Mouse (Mus musculus) megakaryocyte-erythroid progenitor cell, adult 5-6 weeks (primary cell): ENCODE measurements around the gene Palm2. TPM values are rescaled to one million over a fixed set of nuclear protein-coding genes. Genes with fewer than 3 reads are reported as not detected.

ENCODE experiments used
- ATAC-seq: replicated peaks from 2 replicates; pipeline ENCODE4 v1.8.0; 2016; ENCODE audit warnings: mild to moderate bottlenecking, inconsistent platforms; ENCODE audit not compliant: severe bottlenecking, poor library complexity, low FRiP score, low TSS enrichment
- total RNA-seq, 2 experiments: library from RNA; stranded (forward) in 1 of 2; stranded (reverse) in 1 of 2; fragments of 200-1000, 215-1000 nt in 1 of 2; fragments of >200 nt in 1 of 2; fragmentation: Nextera tagmentation in 1 of 2; gene quantifications; 2 replicates each; pipeline ENCODE4 v1.2.3; 2014 to 2017

The Palm2 gene
- total RNA-seq, 2 experiments from 2014 or later: not detected

GRCm38 (mm10) chr4:57601903-57602617, 168.0 kb downstream of the Palm2 start:
- ATAC-seq: no peak

- no peak for ATAC-seq
Measured at GRCm38 (mm10) chr4:57606258-57606657, 172.2 kb downstream of the Palm2 start.

- ATAC-seq: peak; percentile 59; the same call in 1 of the 2 replicates
Measured at GRCm38 (mm10) chr4:57607247-57607942, 173.3 kb downstream of the Palm2 start.

- ATAC-seq: no peak
Measured at GRCm38 (mm10) chr4:57611303-57612077, 177.4 kb downstream of the Palm2 start.

DNA sequence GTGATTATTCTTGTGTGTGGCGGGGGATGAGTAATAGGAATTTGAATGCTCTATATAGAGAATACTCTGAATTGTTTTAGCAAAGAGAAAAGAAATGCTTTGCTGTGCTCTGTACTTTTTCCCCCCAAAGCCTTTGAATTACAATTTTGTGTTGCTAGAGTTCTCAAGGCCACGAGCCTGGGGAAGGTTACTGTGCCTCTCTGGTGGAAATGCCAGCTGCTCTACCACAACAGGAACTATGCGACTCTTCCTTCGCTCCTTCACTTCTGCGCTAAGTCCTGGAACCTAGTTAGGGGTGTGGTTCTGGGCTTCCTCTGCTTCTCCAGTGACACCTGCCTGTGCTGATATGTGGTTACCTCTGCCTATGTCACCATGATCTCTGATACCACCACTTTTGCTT, 178.7 kb downstream of the Palm2 start:
- ATAC-seq: no peak

GRCm38 (mm10) chr4:57614686-57615085, 180.6 kb downstream of the Palm2 start:
- no peak for ATAC-seq

DNA sequence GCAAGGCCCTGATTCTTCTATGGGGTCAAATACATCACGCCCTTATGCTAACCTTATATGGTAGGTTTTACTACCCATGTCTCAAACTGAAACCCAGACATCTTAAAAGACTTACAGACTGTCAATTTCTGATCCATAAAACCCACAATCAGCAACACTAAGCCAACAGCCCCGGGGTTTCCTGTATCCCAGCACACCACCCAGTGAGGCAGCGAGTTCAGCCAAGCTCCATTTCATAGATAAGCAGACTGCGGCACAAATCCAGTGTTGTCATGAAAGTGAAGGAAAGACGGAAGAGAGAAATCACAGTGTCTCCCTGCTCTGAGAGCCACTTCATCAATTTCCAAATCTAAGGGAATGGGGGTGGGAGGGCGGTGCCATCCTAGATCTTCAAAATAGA, 184.7 kb downstream of the Palm2 start:
- no peak for ATAC-seq

- no peak for ATAC-seq
Measured at GRCm38 (mm10) chr4:57622816-57623215, 188.8 kb downstream of the Palm2 start.

DNA sequence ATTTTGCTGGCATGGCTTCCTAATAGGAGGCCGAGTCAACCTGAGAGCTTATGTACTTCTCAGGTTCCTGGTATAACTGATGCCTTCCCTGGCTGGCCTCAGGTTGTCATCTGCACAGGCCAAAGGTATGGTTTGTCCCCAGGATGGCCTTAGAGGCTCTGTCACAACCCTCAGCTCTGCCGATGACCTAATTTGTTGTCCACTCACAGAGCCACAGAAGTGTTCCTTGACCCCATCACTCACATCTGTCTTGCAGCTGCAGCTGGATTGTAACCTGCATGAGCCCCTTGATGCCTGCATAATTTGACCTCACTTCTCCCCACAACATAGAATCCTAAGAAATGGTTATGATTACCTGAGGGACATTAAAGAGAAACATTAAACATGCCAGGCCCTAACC, 190.8 kb downstream of the Palm2 start:
- no peak for ATAC-seq

GRCm38 (mm10) chr4:57625306-57625705, 191.3 kb downstream of the Palm2 start:
- ATAC-seq: no peak

GRCm38 (mm10) chr4:57625756-57626155, 191.7 kb downstream of the Palm2 start:
- ATAC-seq: no peak

DNA sequence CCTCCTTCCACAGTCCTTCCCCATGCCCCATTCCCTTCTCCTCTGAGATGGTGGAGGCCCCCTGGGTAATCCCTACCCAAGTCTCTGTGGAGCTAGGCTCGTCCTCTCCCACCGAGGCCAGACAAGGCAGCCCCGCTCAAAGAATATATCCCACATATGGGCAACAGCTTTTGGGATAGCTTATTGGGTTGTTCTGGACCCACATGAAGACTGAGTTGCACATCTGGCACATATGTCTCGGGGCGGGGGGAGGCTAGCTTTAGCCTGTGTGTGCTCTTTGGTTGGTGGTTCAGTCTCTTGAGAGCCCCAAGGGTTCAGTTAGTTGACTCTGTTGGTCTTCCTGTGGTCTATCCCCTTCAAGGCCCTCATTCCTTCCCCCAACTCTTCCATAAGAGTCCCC, 192.9 kb downstream of the Palm2 start:
- ATAC-seq: no peak

- no peak for ATAC-seq
Measured at GRCm38 (mm10) chr4:57632386-57632785, 198.3 kb downstream of the Palm2 start.

DNA sequence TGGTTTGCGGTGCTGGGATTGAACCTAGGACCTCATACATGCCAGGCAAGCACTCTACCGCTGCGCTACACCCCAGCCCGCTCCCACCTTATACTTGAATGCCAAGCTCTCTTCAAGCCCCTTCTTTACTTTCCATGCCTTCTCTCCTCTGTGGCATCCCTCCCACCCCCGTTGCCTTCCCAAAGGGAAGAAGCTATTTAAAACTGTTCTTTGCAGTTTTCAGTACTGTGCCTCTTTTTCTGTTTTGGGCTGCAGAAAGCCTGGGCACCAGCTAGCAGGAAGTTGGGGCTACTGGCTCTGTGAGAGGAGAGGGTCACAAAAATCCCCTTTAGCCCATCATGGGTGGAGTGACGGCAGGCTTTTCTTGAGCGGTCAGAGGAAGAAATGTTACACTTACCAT, 199.0 kb downstream of the Palm2 start:
- ATAC-seq: no peak

DNA sequence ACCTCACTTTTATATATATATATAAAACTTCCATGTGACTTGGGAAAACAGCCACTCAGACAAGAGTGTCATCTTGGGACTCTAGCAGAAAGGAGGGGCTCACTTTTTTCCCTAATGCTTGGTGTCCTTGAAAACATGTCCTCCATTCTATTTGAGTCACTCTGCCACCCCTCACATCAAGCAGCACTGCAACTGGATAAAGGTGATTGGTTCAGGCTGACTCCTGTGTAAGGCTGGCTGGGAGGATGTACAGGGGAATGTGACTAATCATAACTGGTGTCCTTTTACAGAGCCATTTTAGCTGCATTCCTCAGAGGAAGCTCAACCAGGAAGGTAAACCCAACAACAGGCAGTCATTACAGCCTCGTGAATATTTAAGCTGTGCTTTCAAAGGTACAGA, 200.9 kb downstream of the Palm2 start:
- no peak for ATAC-seq

DNA sequence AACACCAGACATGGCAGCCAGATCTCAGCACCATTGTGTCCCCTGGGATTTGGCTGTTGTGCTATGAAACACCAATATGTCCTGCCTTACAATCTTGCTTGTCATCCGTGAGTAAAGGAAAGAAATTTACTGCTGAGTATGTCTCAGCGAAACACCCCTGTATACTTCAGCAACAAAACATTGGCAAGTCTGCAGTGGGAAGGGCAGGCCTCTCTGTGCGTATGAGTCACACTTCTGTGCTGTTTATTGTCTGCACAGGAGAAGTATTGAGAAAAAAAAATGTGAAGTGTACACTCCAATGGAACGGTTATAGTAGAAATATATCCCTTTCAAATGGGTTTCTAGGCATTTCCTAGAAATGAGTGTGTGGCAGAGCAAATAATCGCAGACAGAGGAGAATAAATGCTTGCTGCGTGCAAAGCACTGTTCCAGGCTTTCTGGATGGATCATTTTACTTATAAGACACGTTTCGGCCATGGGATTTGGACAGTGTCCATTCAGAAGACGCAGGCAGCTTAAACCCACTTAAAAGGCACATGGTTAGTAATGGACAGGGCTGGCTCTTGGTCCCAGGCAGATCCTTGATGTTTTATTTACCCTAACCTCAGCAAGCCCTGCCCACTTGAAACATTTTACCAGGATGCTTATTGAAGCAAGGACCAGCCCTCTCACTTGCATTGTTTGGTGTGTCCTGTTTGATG, 202.9 kb downstream of the Palm2 start:
- no peak for ATAC-seq

- ATAC-seq: no peak
Measured at GRCm38 (mm10) chr4:57637636-57638386, 203.8 kb downstream of the Palm2 start.

DNA sequence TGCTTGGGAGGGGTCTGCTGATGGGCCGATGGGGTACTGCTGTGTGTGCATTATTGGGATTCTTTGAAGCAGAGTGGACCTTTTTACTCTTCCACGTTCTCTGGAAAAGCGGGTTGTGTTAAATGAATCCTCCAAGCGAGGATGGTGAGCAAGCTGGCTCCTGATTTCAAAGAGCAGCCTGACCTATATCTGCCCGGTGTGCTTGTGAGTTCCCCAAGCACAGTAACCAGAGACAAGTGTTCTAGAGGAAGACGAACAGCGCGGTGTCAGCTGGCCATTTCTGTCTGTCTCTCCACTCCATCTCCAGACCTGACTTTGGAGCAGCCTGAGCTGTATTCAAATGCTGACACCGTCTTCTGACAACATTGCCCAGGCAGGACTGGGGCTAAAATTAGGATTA, 204.9 kb downstream of the Palm2 start:
- no peak for ATAC-seq

GRCm38 (mm10) chr4:57640222-57640621, 206.2 kb downstream of the Palm2 start:
- no peak for ATAC-seq
